Mouse (Mus musculus) stomach, postnatal 0 days (tissue): ENCODE measurements around the gene Fbxl2. TPM values are rescaled to one million over a fixed set of nuclear protein-coding genes. Genes with fewer than 3 reads are reported as not detected.

Experiments used
- ATAC-seq: fragments of 200-750 bp; cut with Nextera tagmentation; 2 replicates; pipeline ENCODE4 v1.8.0; 2017; ENCODE audit not compliant: low FRiP score, low TSS enrichment
- DNase-seq: peaks from one replicate; pipeline ENCODE4 v3.0.0-alpha.2; 2016; ENCODE audit warnings: low spot score
- H3K27ac ChIP-seq: fragments of 300-500 bp; sonication (generic); replicated peaks from 2 replicates; pipeline ENCODE4 v1.5.1; 2014; ENCODE audit warnings: mild to moderate bottlenecking, control low read depth
- H3K27me3 ChIP-seq: fragments of 300-500 bp; sonication (generic); 2 replicates; pipeline ENCODE4 v1.6.1; 2014; ENCODE audit warnings: low read length; ENCODE audit not compliant: control insufficient read depth, insufficient read depth
- H3K36me3 ChIP-seq: fragments of 300-500 bp; sonication (generic); 2 replicates; pipeline ENCODE4 v1.6.1; 2014; ENCODE audit warnings: low read length, mixed read lengths; ENCODE audit not compliant: control insufficient read depth, insufficient read depth
- H3K4me1 ChIP-seq: fragments of 300-500 bp; sonication (generic); replicated peaks from 2 replicates; pipeline ENCODE4 v1.6.1; 2014; ENCODE audit warnings: antibody characterized with exemption; ENCODE audit not compliant: control insufficient read depth, insufficient read depth
- H3K4me2 ChIP-seq: fragments of 300-500 bp; sonication (generic); replicated peaks from 2 replicates; pipeline ENCODE4 v1.6.1; 2014; ENCODE audit warnings: low read depth, mild to moderate bottlenecking, control low read depth, moderate library complexity
- H3K4me3 ChIP-seq: fragments of 300-500 bp; sonication (generic); 2 replicates; pipeline ENCODE4 v1.5.1; 2014; ENCODE audit warnings: low read depth, low read length, control low read depth
- H3K9ac ChIP-seq: fragments of 300-500 bp; sonication (generic); 2 replicates; pipeline ENCODE4 v1.6.1; 2014; ENCODE audit warnings: mild to moderate bottlenecking, low read length, control low read depth, mixed read lengths
- H3K9me3 ChIP-seq: fragments of 300-500 bp; sonication (generic); 2 replicates; pipeline ENCODE4 v1.6.1; 2016; ENCODE audit warnings: low read length; ENCODE audit not compliant: control insufficient read depth
- CTCF ChIP-seq: IDR thresholded peaks from 2 replicates; pipeline ENCODE4 v1.5.1; 2016; ENCODE audit warnings: antibody characterized with exemption, low read depth, mild to moderate bottlenecking, moderate library complexity
- EP300 ChIP-seq: optimal IDR thresholded peaks from 2 replicates; pipeline ENCODE3; 2016; ENCODE audit warnings: antibody characterized with exemption
- WGBS: fragments of 180-500 bp; shearing (Covaris S2); extraction: QIAGEN DNeasy Blood & Tissue Kit; methylation state at CpG from one replicate; pipeline ENCODE4 v1.1.7; 2014; 5-methylcytosine and 5-hydroxymethylcytosine counted together
- polyA plus RNA-seq: library from polyadenylated mRNA; unstranded; fragments of >200 nt; fragmentation: Nextera tagmentation; extraction: Ambion mirVana; gene quantifications from 2 replicates; pipeline ENCODE4 v1.2.1, GENCODE M21; 2015

Gene Fbxl2
- polyA plus RNA-seq, 1 experiment from 2014 or later = 0.90 TPM

GRCm38 (mm10) chr9:113966838-113967237 is 79.2 kb downstream of the Fbxl2 start:
- Histone ChIP-seq H3K4me3 (no peak overlapping the region), H3K9ac (no peak overlapping the region), H3K27me3 (no peaks in the 10 kb centered on the region), H3K4me2 (no peak overlapping the region), H3K36me3 (peaks cover 17% of the 10 kb centered on the region; the same call in 1 of the 2 replicates), H3K4me1 (no peaks in the 10 kb centered on the region), H3K9me3 (no peaks in the 10 kb centered on the region), H3K27ac (no peak overlapping the region)
- 83% methylated on average over 4 of the region's 4 CpGs for WGBS
- ATAC-seq (no peak), DNase-seq (no peak)
- no peak for TF ChIP-seq CTCF
- TF ChIP-seq EP300 = no peak

GRCm38 (mm10) chr9:113964415-113964814 is 81.6 kb downstream of the Fbxl2 start:
- Histone ChIP-seq H3K4me3 (no peak overlapping the region), H3K4me2 (no peak overlapping the region), H3K27me3 (no peaks in the 10 kb centered on the region), H3K9me3 (no peaks in the 10 kb centered on the region), H3K4me1 (no peaks in the 10 kb centered on the region), H3K36me3 (peaks cover 14% of the 10 kb centered on the region; the same call in 1 of the 2 replicates), H3K9ac (no peak overlapping the region), H3K27ac (no peak overlapping the region)
- TF ChIP-seq EP300 = no peak
- no peak for TF ChIP-seq CTCF
- WGBS = 93% methylated on average over 8 of the region's 8 CpGs
- ATAC-seq (no peak), DNase-seq (no peak)

- DNase-seq = no peak
- H3K36me3 ChIP-seq = peaks cover 16% of the 10 kb centered on the region; the same call in 1 of the 2 replicates
- no peak overlapping the region for H3K9ac ChIP-seq
- no peaks in the 10 kb centered on the region for H3K4me1 ChIP-seq
- TF ChIP-seq EP300 (no peak), CTCF (no peak)
- H3K27me3 ChIP-seq = no peaks in the 10 kb centered on the region
- no peak overlapping the region for H3K4me2 ChIP-seq
- no peak overlapping the region for H3K27ac ChIP-seq
- no peak overlapping the region for H3K4me3 ChIP-seq
- H3K9me3 ChIP-seq = no peaks in the 10 kb centered on the region
- no peak for ATAC-seq
Measured at GRCm38 (mm10) chr9:113963718-113964117, 82.3 kb downstream of the Fbxl2 start.

- ATAC-seq = no peak
- no peak overlapping the region for H3K4me2 ChIP-seq
- peaks cover 22% of the 10 kb centered on the region for H3K36me3 ChIP-seq
- no peak overlapping the region for H3K27ac ChIP-seq
- no peak for DNase-seq
- no peak for TF ChIP-seq EP300
- no peak for TF ChIP-seq CTCF
- WGBS = 96% methylated on average over 4 of the region's 4 CpGs
- no peaks in the 10 kb centered on the region for H3K4me1 ChIP-seq
- no peak overlapping the region for H3K4me3 ChIP-seq
- no peak overlapping the region for H3K9ac ChIP-seq
- no peaks in the 10 kb centered on the region for H3K9me3 ChIP-seq
- no peaks in the 10 kb centered on the region for H3K27me3 ChIP-seq
Measured at GRCm38 (mm10) chr9:113957777-113958176, 88.2 kb downstream of the Fbxl2 start.

- ATAC-seq (no peak), DNase-seq (no peak)
- WGBS = 71% methylated on average over 1 of the region's 1 CpGs
- Histone ChIP-seq H3K4me3 (no peak overlapping the region), H3K36me3 (peaks cover 12% of the 10 kb centered on the region; the same call in 1 of the 2 replicates), H3K27me3 (no peaks in the 10 kb centered on the region), H3K9me3 (no peaks in the 10 kb centered on the region), H3K9ac (no peak overlapping the region), H3K4me2 (no peak overlapping the region), H3K4me1 (no peaks in the 10 kb centered on the region), H3K27ac (no peak overlapping the region)
- TF ChIP-seq EP300 = no peak
- TF ChIP-seq CTCF = no peak
Measured at GRCm38 (mm10) chr9:113947216-113947615, 98.8 kb downstream of the Fbxl2 start.

GRCm38 (mm10) chr9:113943372-113943771 is 102.6 kb downstream of the Fbxl2 start:
- H3K36me3 ChIP-seq = peaks cover 12% of the 10 kb centered on the region; the same call in 1 of the 2 replicates
- no peak overlapping the region for H3K9ac ChIP-seq
- H3K4me2 ChIP-seq = no peak overlapping the region
- no peak overlapping the region for H3K4me3 ChIP-seq
- 75% methylated on average over 1 of the region's 1 CpGs for WGBS
- no peak overlapping the region for H3K27ac ChIP-seq
- TF ChIP-seq CTCF (no peak), EP300 (no peak)
- no peaks in the 10 kb centered on the region for H3K9me3 ChIP-seq
- no peaks in the 10 kb centered on the region for H3K27me3 ChIP-seq
- ATAC-seq = no peak
- no peak for DNase-seq
- H3K4me1 ChIP-seq = no peaks in the 10 kb centered on the region
